Mouse (Mus musculus): ENCODE data around the gene Icam4.

DNA sequence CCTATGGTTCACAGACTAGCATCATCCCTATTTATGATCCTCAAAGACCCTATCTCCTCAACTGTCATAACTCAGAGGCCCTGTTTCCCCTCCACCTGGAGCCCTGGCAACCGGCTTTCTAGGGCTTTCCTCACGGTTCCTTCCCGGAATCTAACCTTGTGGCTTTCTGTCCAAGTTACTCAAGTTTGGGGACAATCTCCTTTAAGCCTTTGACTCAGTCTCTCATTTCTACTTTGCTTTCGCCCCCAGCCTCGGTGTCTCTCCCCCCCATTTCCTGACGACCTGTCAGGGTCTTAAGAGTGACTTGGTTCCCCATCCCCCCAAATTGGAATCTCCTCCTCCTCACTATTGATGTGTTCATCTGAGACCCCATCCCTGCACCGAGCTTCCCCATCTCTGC, 3.3 kb downstream of the Icam4 start:
- no peak for TF ChIP-seq TBP (IDR thresholded peaks at IDR 0.05; ENCODE audit: low read depth, low read length)
- no peak for TF ChIP-seq HCFC1 (IDR thresholded peaks at IDR 0.05; ENCODE audit: low read depth, low read length)
- TF ChIP-seq CTCF (IDR thresholded peaks at IDR 0.05 in 2 of 3, conservative IDR thresholded peaks at IDR 0.05 in 1 of 3; ENCODE audit: control insufficient read depth in 1 of 3, insufficient read depth in 1 of 3, low read depth in 2 of 3, low read length in 3 of 3, poor library complexity in 1 of 3, severe bottlenecking in 1 of 3): no peak
- no peak for TF ChIP-seq ZNF384 (IDR thresholded peaks at IDR 0.05; ENCODE audit: low read depth, low read length)
- TF ChIP-seq POLR2A (IDR thresholded peaks at IDR 0.05; ENCODE audit: control insufficient read depth in 1 of 2, insufficient read depth in 1 of 2, low read depth in 1 of 2, low read length in 2 of 2, poor library complexity in 1 of 2): no peak
- no peak for TF ChIP-seq MAX (IDR thresholded peaks at IDR 0.05; ENCODE audit: low read length)
- TF ChIP-seq EP300 (IDR thresholded peaks at IDR 0.05; ENCODE audit: low read depth in 1 of 2, low read length in 2 of 2): no peak
- TF ChIP-seq TAL1 (IDR thresholded peaks at IDR 0.05; ENCODE audit: low read length): no peak
- TF ChIP-seq ETS1 (IDR thresholded peaks at IDR 0.05; ENCODE audit: low read depth, low read length): no peak
- TF ChIP-seq SIN3A (IDR thresholded peaks at IDR 0.05; ENCODE audit: low read length): no peak
